Mouse (Mus musculus): ENCODE measurements around the gene Tex33.

DNA sequence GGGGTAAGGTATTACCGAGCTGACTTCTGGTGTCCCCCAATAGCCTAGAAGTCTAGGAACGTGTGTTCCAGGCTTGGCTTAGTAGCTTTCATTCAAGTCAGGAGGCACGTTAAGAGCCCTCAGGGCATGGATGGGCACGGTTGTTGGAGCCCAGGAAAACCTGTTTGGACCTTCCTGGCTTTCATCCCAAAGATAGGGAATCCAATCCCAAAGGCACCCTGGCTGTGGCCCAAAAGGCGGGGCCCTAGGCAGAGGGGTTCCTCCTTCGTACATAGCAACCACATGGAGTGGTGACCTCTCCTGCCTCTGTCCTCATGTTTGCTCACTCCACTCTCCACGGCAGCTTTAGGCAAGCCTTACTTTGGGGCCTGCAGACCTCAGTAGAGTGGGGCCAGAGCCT, 6.7 kb upstream of the Tex33 start:
- TF ChIP-seq RAD21 (IDR thresholded peaks at IDR 0.05; ENCODE audit: low read depth, low read length) (no peak), MAFK (IDR thresholded peaks at IDR 0.05; ENCODE audit: borderline replicate concordance, low read depth, low read length) (no peak), CHD1 (IDR thresholded peaks at IDR 0.05; ENCODE audit: low read depth, low read length) (no peak), CTCF (IDR thresholded peaks at IDR 0.05 in 2 of 3, conservative IDR thresholded peaks at IDR 0.05 in 1 of 3; ENCODE audit: control insufficient read depth in 1 of 3, insufficient read depth in 1 of 3, low read depth in 2 of 3, low read length in 3 of 3, poor library complexity in 1 of 3, severe bottlenecking in 1 of 3) (no peak), KAT2A (conservative IDR thresholded peaks at IDR 0.05; ENCODE audit: low read depth, low read length) (no peak), MAX (IDR thresholded peaks at IDR 0.05; ENCODE audit: low read length) (no peak), EP300 (IDR thresholded peaks at IDR 0.05; ENCODE audit: low read depth in 1 of 2, low read length in 2 of 2) (no peak), POLR2AphosphoS2 (IDR thresholded peaks at IDR 0.05; ENCODE audit: low read length) (no peak), TAL1 (IDR thresholded peaks at IDR 0.05; ENCODE audit: low read length) (no peak), ELF1 (IDR thresholded peaks at IDR 0.05; ENCODE audit: low read depth, low read length) (no peak), POLR2A (IDR thresholded peaks at IDR 0.05; ENCODE audit: control insufficient read depth in 1 of 2, insufficient read depth in 1 of 2, low read depth in 1 of 2, low read length in 2 of 2, poor library complexity in 1 of 2) (no peak), HCFC1 (IDR thresholded peaks at IDR 0.05; ENCODE audit: low read depth, low read length) (no peak), MAZ (IDR thresholded peaks at IDR 0.05; ENCODE audit: low read depth, low read length) (no peak), TCF12 (IDR thresholded peaks at IDR 0.05; ENCODE audit: low read depth, low read length) (no peak)

Data from MEL (cell line).